Mouse (Mus musculus) midbrain, embryonic 15.5 days (tissue): ENCODE results near the gene Sdr39u1. TPM values are rescaled to one million over a fixed set of nuclear protein-coding genes. Genes with fewer than 3 reads are reported as not detected.

Source experiments
- ATAC-seq: fragments of 200-750 bp; cut with Nextera tagmentation; replicated peaks from 2 replicates; pipeline ENCODE4 v1.8.0; 2017; ENCODE audit warnings: moderate TSS enrichment
- H3K27ac ChIP-seq: fragments of 300-500 bp; sonication (generic); 2 replicates; pipeline ENCODE4 v1.5.1; 2015; ENCODE audit warnings: mild to moderate bottlenecking, inconsistent platforms
- H3K27me3 ChIP-seq: fragments of 300-500 bp; sonication (generic); replicated peaks from 2 replicates; pipeline ENCODE4 v1.6.1; 2015; ENCODE audit warnings: inconsistent platforms
- H3K36me3 ChIP-seq: fragments of 300-500 bp; sonication (generic); replicated peaks from 2 replicates; pipeline ENCODE4 v1.6.1; 2015; ENCODE audit warnings: inconsistent platforms
- H3K4me1 ChIP-seq: fragments of 300-500 bp; sonication (generic); 2 replicates; pipeline ENCODE4 v1.6.1; 2015; ENCODE audit warnings: inconsistent platforms
- H3K4me2 ChIP-seq: fragments of 300-500 bp; sonication (generic); 2 replicates; pipeline ENCODE4 v1.6.1; 2015; ENCODE audit warnings: inconsistent platforms, mild to moderate bottlenecking, moderate library complexity
- H3K4me3 ChIP-seq: fragments of 300-500 bp; sonication (generic); 2 replicates; pipeline ENCODE4 v1.5.1; 2015; ENCODE audit warnings: mild to moderate bottlenecking, inconsistent platforms
- H3K9ac ChIP-seq: fragments of 300-500 bp; sonication (generic); 2 replicates; pipeline ENCODE4 v1.6.1; 2015; ENCODE audit warnings: mild to moderate bottlenecking, inconsistent platforms
- H3K9me3 ChIP-seq: fragments of 300-500 bp; sonication (generic); 2 replicates; pipeline ENCODE4 v1.6.1; 2016; ENCODE audit warnings: inconsistent platforms
- WGBS: fragments of 180-500 bp; shearing (Covaris S2); methylation state at CpG from one replicate; pipeline ENCODE4 v1.1.7; 2015; ENCODE audit warnings: mixed read lengths; 5-methylcytosine and 5-hydroxymethylcytosine counted together
- polyA plus RNA-seq: library from polyadenylated mRNA; unstranded; fragments of >200 nt; fragmentation: Nextera tagmentation; extraction: Ambion mirVana; gene quantifications from 2 replicates; pipeline ENCODE4 v1.2.1, GENCODE M21; 2015

Sdr39u1 gene
- polyA plus RNA-seq = 169 and 175 TPM in 2 replicates

DNA sequence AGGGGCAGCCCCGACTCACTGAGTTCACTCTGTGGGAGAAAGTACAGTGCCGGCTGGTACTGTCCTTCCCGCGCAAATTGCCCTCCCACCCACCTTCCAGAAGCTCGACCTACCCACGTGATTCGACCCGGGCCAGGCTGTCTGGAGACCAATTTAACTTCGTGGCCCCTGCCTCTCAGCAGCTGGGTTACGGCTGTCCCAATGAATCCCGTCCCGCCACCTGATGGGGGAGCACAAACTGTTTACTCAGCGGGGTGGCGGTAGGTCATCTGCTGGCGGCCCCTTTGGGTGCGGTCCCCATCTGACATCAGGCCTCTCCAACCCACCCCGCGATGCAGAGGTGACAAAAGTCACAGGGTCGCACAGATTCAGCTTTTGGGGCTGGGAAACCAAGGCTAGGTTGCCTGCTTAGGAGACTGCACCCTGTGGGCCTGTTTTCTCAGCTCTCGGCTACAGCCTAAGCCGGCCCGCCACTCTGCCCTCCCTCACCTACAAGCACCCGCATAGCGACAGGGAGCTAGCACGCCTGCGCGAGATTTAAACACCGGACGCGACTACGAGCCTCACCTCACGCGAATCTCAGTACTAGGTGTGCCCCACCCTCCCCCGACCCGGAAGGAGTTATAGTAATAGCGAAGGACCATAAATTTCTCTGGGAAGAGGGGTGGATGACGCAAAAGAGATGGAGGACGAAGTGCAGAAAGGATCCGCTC, at the start of gene Sdr39u1:
Sdr39u1 (minus strand) TSS at position 593 of the 713 bp plus-strand sequence.
- Histone ChIP-seq H3K4me1 (peaks cover 20% of the 10 kb centered on the region), H3K4me2 (peak within 1 kb of the TSS; percentile 90), H3K27me3 (no peaks in the 10 kb centered on the region), H3K9me3 (no peaks in the 10 kb centered on the region), H3K27ac (peak within 1 kb of the TSS; percentile 77), H3K36me3 (peaks cover 18% of the 10 kb centered on the region), H3K4me3 (peak within 1 kb of the TSS; percentile 59), H3K9ac (peak within 1 kb of the TSS; percentile 68)
- WGBS = 3% methylated on average over 39 of the region's 39 CpGs
- ATAC-seq = peak; percentile 98

DNA sequence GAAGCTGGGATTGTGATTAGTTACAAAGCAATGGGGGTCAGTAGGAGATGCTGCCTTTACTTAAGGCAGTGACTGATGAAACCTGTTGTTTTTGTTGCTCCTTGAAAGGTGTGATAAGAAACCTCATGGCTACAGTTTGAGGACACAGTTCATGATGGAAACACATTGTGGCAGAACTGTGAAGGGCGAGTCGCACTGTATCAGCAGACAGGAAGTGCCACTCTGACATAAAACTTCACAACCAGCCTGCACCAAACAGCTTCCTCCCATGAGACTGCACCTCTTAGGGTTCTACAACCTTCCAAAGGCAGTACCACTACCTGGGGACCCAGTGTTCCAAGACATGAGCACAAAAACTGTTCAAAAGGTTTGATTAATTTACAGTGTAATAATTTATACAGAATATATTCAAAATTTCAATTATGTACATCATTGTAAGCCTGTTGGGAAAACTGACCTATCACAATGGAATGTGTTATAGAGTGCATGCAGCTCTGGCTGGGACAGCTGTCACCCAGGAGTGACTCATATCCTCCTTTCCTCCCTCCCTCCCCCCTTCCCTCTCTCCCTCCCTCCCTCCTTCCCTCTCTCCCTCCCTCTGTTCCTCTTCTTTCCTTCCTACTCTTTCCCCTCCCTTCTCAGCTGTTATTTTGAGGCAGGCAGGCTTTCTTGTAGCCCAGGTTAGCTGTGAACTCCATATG, 46.3 kb upstream of the Sdr39u1 start:
- 85% methylated on average over 2 of the region's 2 CpGs for WGBS

DNA sequence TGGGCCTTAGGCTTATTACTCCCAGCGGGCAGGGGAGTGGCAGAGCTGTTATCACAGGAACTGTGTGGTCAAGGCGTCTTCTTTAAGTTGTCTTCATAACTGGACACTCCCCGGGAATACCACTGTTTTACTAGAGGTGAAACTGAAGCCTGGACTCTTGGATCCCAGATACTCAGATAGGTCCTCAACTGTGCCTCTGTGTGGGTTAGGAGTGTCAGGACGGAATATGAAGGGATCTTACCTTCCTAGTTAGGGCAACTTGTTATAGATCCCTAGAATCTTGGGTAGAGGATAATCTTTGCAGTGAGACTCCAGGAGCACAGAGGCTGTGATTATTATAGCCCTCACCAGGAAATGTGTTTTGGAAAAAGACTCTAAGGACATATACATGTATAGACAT, 44.5 kb upstream of the Sdr39u1 start, which contains the start of gene Cma1:
Cma1 (minus strand) TSS at position 101 of the 400 bp plus-strand sequence.
- Histone ChIP-seq H3K4me2 (no peak within 1 kb of the TSS), H3K36me3 (no peaks in the 10 kb centered on the region), H3K27ac (no peak within 1 kb of the TSS), H3K4me1 (no peaks in the 10 kb centered on the region), H3K4me3 (no peak within 1 kb of the TSS), H3K27me3 (no peaks in the 10 kb centered on the region), H3K9ac (no peak within 1 kb of the TSS), H3K9me3 (no peaks in the 10 kb centered on the region)
- no peak for ATAC-seq
- 82% methylated on average over 4 of the region's 4 CpGs for WGBS

More for the DNA sequence above, 46.3 kb upstream of the Sdr39u1 start:
- no peaks in the 10 kb centered on the region for H3K4me1 ChIP-seq
- H3K9me3 ChIP-seq = no peaks in the 10 kb centered on the region
- H3K9ac ChIP-seq = no peak overlapping the region
- no peak overlapping the region for H3K4me3 ChIP-seq
- H3K27ac ChIP-seq = no peak overlapping the region
- H3K36me3 ChIP-seq = no peaks in the 10 kb centered on the region
- H3K27me3 ChIP-seq = no peaks in the 10 kb centered on the region
- no peak overlapping the region for H3K4me2 ChIP-seq
- no peak for ATAC-seq

DNA sequence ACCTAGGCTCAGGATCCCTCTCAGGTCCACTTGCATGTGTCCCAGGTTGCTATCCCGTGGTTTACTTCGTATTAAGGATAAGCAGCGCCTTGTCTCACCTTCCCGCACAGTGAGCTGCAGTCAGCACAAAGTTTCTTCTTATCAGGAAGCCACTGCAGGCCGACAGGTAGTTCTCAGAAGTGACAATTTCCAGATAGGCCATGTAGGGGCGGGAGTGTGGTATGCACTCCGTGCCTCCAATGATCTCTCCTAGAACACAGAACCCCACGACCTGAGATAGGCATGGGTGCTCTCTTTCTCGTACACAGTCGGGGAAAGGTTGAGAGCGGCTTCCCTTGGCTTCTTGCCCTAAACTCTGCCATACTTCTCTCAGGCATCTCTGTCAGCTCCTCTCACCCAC, 43.5 kb upstream of the Sdr39u1 start:
- Histone ChIP-seq H3K9me3 (no peaks in the 10 kb centered on the region), H3K27ac (no peak overlapping the region), H3K4me3 (no peak overlapping the region), H3K4me1 (no peaks in the 10 kb centered on the region), H3K9ac (no peak overlapping the region), H3K27me3 (no peaks in the 10 kb centered on the region), H3K36me3 (no peaks in the 10 kb centered on the region), H3K4me2 (no peak overlapping the region)
- 83% methylated on average over 11 of the region's 11 CpGs for WGBS
- no peak for ATAC-seq

DNA sequence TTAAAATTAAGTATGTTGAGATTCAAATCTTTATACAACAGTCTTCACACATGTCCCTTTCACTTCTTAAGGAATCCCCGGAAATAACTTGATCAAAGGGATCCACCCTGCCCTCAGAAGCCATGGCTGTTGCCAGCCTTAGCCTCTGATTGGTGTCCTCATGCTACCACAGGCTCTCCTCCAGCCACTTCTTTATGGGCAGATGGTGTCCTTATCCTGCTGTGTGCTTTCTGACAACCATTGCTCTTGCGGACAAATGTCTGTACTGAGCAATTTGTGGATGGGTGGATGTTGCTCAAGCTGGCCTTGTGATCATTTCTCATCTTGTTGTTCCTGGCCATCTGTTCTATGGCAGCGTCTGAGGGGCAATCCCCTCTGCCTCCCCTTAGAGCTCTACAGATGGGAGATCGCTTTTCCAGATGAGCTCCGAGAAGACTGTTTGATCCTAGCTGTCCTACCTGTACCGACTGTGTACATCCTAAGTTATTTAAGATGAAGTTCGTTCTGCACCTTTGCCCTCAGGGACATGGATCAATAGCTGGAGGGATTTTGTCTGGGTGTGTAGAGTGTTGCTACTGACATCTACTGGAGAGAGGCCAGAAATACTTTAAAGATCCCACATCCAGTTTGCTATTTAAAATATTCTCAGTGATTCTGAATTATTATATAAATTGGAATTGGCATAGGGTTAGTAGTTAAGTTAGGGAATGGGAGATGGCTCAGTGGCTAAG, 40.1 kb upstream of the Sdr39u1 start:
- no peak overlapping the region for H3K9ac ChIP-seq
- no peak overlapping the region for H3K27ac ChIP-seq
- no peak overlapping the region for H3K4me3 ChIP-seq
- no peaks in the 10 kb centered on the region for H3K36me3 ChIP-seq
- 55% methylated on average over 7 of the region's 7 CpGs for WGBS
- no peaks in the 10 kb centered on the region for H3K4me1 ChIP-seq
- no peaks in the 10 kb centered on the region for H3K27me3 ChIP-seq
- ATAC-seq = no peak
- H3K4me2 ChIP-seq = no peak overlapping the region
- H3K9me3 ChIP-seq = no peaks in the 10 kb centered on the region

DNA sequence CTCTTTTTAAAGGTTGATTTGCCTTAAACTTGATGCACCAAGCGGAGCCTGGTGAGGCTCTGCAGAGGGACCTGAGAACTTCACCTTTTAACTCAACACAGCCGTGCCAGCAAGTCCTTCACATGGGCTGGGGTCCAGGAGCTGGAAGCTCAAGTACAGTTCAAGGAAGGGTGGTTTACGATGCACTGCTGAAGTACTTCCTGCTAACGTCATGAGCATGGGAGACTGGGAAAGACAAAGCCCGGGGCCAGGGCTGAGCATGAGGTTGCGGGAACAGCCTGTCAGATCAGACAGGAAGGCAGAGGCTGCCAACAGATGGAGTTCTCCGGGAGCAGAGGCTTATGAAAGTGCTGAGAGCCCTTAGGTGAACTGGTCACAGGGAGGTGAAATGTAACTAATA, 33.5 kb upstream of the Sdr39u1 start:
- ATAC-seq = no peak

DNA sequence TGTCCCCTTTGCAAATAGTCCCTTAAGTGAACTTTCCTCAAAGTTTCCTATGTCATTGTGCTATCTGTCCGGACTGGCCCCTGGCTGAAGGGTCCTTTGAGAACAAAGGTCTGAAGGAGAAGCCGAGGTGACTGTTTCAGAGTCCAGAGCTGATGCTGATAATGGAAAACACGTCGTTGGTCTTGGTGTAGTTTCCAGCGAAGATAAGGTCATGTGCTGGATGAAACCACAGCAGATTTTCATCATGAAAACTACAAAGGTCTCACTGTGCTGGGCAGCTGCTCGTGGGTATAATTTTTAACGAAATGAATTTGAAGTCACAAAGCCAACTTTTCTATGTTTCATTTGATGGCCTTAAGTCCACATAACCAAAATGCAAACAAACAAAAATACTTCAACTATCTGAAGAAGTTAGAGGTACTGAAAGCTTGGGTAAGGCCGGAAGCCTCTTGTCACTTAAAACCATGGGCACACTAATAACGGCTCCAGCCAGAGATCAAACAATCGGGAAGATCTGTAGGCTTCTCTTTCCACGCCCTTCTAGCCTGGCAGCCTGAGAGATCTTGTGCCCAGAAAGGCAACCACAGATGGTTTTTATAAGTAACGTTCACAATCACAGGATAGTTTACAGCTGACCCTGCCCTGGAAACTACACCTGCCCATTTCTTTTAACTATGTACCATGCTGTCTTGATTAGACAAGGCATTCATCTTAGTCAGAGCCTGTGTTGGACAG, 29.3 kb upstream of the Sdr39u1 start:
- Histone ChIP-seq H3K9me3 (no peaks in the 10 kb centered on the region), H3K4me1 (no peaks in the 10 kb centered on the region), H3K36me3 (no peaks in the 10 kb centered on the region), H3K9ac (no peak overlapping the region), H3K4me3 (no peak overlapping the region), H3K4me2 (no peak overlapping the region), H3K27ac (no peak overlapping the region), H3K27me3 (no peaks in the 10 kb centered on the region)
- no peak for ATAC-seq
- 86% methylated on average over 12 of the region's 12 CpGs for WGBS

More for the DNA sequence above, 33.5 kb upstream of the Sdr39u1 start:
- H3K4me2 ChIP-seq = no peak overlapping the region
- no peak overlapping the region for H3K27ac ChIP-seq
- no peaks in the 10 kb centered on the region for H3K4me1 ChIP-seq
- no peaks in the 10 kb centered on the region for H3K9me3 ChIP-seq
- no peak overlapping the region for H3K4me3 ChIP-seq
- H3K36me3 ChIP-seq = no peaks in the 10 kb centered on the region
- H3K27me3 ChIP-seq = no peaks in the 10 kb centered on the region
- WGBS = 71% methylated on average over 7 of the region's 7 CpGs
- no peak overlapping the region for H3K9ac ChIP-seq

DNA sequence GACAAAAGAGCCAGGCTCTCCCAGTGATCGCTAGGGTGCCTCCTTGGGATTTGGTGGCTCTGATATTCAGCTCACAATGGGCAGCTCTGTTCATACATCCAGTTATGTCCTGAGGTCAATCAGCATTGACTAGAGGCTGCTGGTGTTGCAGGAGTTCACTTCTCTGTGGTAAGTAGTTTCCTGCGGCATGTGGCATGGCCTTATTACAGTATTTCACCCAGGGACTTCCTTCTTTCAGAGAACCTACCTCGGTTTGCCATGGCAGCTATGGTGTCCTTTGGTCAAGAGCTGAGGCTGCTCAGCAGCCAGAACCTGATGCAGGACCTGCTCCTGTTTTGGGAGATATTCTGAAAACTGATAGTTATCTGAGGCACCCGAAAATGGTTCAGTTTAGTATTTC, 26.8 kb upstream of the Sdr39u1 start:
- no peaks in the 10 kb centered on the region for H3K9me3 ChIP-seq
- no peaks in the 10 kb centered on the region for H3K4me1 ChIP-seq
- no peak for ATAC-seq
- H3K27me3 ChIP-seq = no peaks in the 10 kb centered on the region
- H3K4me2 ChIP-seq = no peak overlapping the region
- H3K4me3 ChIP-seq = no peak overlapping the region
- no peaks in the 10 kb centered on the region for H3K36me3 ChIP-seq
- no peak overlapping the region for H3K9ac ChIP-seq
- 85% methylated on average over 4 of the region's 4 CpGs for WGBS
- H3K27ac ChIP-seq = no peak overlapping the region

DNA sequence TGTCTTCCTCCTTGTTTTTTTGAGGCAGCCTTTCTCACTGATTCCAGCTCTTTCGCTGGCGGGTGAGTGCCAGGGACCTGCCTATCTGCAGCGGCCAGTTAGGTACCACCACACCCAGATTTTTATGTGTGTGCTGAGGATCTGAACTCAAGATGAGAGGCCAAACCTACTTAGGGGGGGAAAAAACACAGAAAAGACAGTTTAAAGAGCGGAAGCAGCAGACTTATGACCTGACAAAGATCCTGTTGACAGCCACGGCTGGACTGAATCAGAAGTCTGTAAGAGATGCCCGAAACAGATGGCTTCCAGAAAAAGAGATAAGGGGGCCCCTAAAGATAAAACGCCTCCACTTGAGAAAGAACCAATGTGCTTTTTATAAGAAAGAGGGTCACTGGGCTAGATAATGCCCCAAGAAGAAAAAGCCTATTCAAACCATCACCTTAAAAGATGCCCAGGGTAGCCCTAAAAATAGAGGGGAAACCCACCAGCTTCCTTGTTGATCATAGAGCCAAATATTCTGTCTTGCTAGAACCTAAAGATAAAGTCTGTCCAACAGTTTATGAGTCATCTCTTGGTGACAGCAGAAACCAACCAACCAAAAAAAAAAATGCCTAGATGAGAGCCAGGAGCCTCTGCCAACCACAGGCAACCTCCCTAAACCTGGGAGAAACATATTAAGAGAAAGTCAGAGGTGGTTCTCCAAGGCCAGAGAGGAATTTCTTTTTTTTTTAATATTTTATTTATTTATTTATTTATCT, 22.6 kb upstream of the Sdr39u1 start:
- no peak overlapping the region for H3K9ac ChIP-seq
- H3K9me3 ChIP-seq = no peaks in the 10 kb centered on the region
- no peak for ATAC-seq
- H3K27ac ChIP-seq = no peak overlapping the region
- 91% methylated on average over 7 of the region's 7 CpGs for WGBS
- H3K27me3 ChIP-seq = no peaks in the 10 kb centered on the region
- H3K4me2 ChIP-seq = no peak overlapping the region
- H3K36me3 ChIP-seq = no peaks in the 10 kb centered on the region
- no peak overlapping the region for H3K4me3 ChIP-seq
- peaks cover 4% of the 10 kb centered on the region; the same call in 1 of the 2 replicates for H3K4me1 ChIP-seq

DNA sequence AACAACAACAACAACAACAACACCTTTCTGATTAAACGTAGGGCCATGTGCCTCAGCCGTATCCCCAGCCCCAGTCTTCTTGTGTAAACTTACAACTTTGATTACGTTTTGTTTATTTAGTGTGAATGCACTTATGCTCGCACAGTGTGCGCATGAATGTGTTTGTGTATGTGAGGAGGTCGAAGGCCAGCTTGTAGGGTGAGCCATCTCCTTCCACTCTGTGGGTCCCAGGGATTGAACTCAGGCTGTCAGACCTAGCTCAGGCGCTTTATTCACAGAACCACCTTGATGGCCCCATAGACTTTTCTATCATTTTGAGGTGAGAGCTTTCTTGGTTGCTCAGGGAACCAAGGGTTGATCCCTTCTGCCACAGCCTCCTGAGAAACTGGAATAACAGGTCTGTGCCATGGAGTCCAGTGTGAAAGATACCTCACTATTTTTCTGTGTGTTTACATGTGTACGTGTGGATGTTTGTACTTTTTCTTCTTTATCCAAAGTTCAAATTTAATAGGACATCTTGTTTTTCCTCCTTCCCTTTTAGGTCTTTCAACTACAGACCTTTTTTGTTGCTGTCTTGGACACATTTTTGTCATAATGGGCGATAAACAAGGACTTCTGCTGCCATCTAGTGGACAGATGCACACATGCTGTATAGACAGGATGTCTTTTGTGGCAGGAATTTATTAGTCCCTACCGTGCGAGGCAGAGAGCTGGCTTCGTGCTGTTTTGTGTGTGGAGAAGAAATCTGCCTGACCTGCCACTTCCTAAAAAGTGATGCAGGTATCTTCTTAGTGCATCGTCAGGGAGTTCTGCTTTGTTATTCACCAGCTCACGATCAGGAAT, 18.4 kb upstream of the Sdr39u1 start:
- peak overlapping the region; percentile 42 for H3K4me2 ChIP-seq
- no peak overlapping the region for H3K4me3 ChIP-seq
- no peaks in the 10 kb centered on the region for H3K27me3 ChIP-seq
- H3K27ac ChIP-seq = no peak overlapping the region
- no peak overlapping the region for H3K9ac ChIP-seq
- H3K9me3 ChIP-seq = no peaks in the 10 kb centered on the region
- 41% methylated on average over 14 of the region's 14 CpGs for WGBS
- ATAC-seq = peak; percentile 88
- no peaks in the 10 kb centered on the region for H3K36me3 ChIP-seq
- H3K4me1 ChIP-seq = peaks cover 4% of the 10 kb centered on the region; the same call in 1 of the 2 replicates

DNA sequence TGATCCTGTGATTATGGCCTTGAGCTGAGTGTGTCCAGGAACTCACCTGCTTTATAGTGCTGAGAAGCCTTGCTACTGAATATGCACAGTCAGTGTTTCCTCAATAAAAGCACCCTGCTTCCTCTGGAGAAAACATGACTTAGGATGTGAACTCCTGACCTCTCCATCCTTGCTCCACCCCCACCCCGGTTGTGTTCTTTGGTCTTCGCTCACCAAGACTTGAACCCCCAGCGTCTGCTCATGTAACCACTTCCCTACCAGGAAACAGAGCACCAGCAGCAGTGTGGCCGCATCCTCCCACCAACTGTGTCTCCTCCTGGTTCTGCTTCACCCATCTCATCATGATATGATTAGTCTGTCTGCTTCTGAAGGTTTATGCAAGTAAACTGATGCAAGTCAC, 13.3 kb upstream of the Sdr39u1 start:
- Histone ChIP-seq H3K27ac (no peak overlapping the region), H3K9ac (no peak overlapping the region), H3K4me1 (no peaks in the 10 kb centered on the region), H3K4me3 (no peak overlapping the region), H3K4me2 (no peak overlapping the region), H3K27me3 (no peaks in the 10 kb centered on the region), H3K9me3 (no peaks in the 10 kb centered on the region), H3K36me3 (no peaks in the 10 kb centered on the region)
- WGBS = 66% methylated on average over 4 of the region's 4 CpGs
- no peak for ATAC-seq
